ENCODE assay signal across 27 mouse cellular contexts in genomic region chr3:143997909-143998308, GRCm38 (mm10).
"Had no signal": no experiment of that assay in that cellular context is flagged by ENCODE, and none has a peak within 500 bp of the region (broad histone marks: within the 10 kb centered on the region; RNA-seq: fewer than 3 reads in every experiment).

No protein-coding gene starts in this region.

- H3K27ac ChIP-seq: embryonic facial prominence, embryonic 10.5 days; embryonic facial prominence, embryonic 12.5 days; embryonic facial prominence, embryonic 13.5 days; embryonic facial prominence, embryonic 15.5 days; forebrain, embryonic 12.5 days; forebrain, embryonic 15.5 days; gastrocnemius, adult 2 months; heart, adult 2 months; heart, embryonic 10.5 days had no signal

- H3K27me3 ChIP-seq: embryonic facial prominence, embryonic 12.5 days; embryonic facial prominence, embryonic 13.5 days; embryonic facial prominence, embryonic 15.5 days; forebrain, embryonic 12.5 days; forebrain, embryonic 15.5 days had no signal

- H3K9ac ChIP-seq: embryonic facial prominence, embryonic 12.5 days; embryonic facial prominence, embryonic 13.5 days; embryonic facial prominence, embryonic 15.5 days; forebrain, embryonic 12.5 days; forebrain, embryonic 15.5 days had no signal

- ATAC-seq: forebrain, embryonic 14.5 days; forebrain, embryonic 15.5 days had no signal

- DNase-seq: cerebellum, adult 2 months; cerebellum, adult 8-10 months; cerebellum, adult 9-10 months; cerebellum, adult 9-11 months; cerebellum, postnatal 10 days; cerebellum, postnatal 14 days; cerebellum, postnatal 25 days; cerebellum, postnatal 36 days; embryo, embryonic 11 days; gastrocnemius, adult 2 months; gastrocnemius, postnatal 10 days; gastrocnemius, postnatal 14 days; gastrocnemius, postnatal 25 days; gastrocnemius, postnatal 36 days; heart, adult 11 months; heart, adult 18-20 months; heart, adult 2 months had no signal

- H3K4me3 ChIP-seq: embryonic facial prominence, embryonic 10.5 days; embryonic facial prominence, embryonic 12.5 days; embryonic facial prominence, embryonic 13.5 days; embryonic facial prominence, embryonic 15.5 days; erythroblast, embryonic 14.5 days; forebrain, embryonic 12.5 days; forebrain, embryonic 15.5 days; gastrocnemius, adult 2 months; heart, adult 2 months; heart, embryonic 10.5 days had no signal

- H3K4me1 ChIP-seq: embryonic facial prominence, embryonic 10.5 days; embryonic facial prominence, embryonic 12.5 days; embryonic facial prominence, embryonic 13.5 days; embryonic facial prominence, embryonic 15.5 days; forebrain, embryonic 12.5 days; forebrain, embryonic 15.5 days; heart, embryonic 10.5 days had no signal

- H3K36me3 ChIP-seq: embryonic facial prominence, embryonic 10.5 days; embryonic facial prominence, embryonic 12.5 days; embryonic facial prominence, embryonic 13.5 days; embryonic facial prominence, embryonic 15.5 days; forebrain, embryonic 12.5 days; forebrain, embryonic 15.5 days; heart, embryonic 10.5 days had no signal

- H3K4me2 ChIP-seq: embryonic facial prominence, embryonic 12.5 days; embryonic facial prominence, embryonic 13.5 days; embryonic facial prominence, embryonic 15.5 days; forebrain, embryonic 12.5 days; forebrain, embryonic 15.5 days; heart, embryonic 11.5 days had no signal

- H3K9me3 ChIP-seq: embryonic facial prominence, embryonic 10.5 days; embryonic facial prominence, embryonic 12.5 days; embryonic facial prominence, embryonic 13.5 days; embryonic facial prominence, embryonic 15.5 days; forebrain, embryonic 12.5 days; forebrain, embryonic 15.5 days; heart, embryonic 10.5 days had no signal
